8 mouse cellular contexts compared by ENCODE assay signal in genomic region chr9:30314355-30315171, GRCm38 (mm10).
A peak's percentile ranks its signal among the peaks of the same experiment; 100 is the strongest.
DNase-seq lines count a peak whose midpoint lies in the region; ATAC-seq and TF ChIP-seq lines count a peak whose summit lies in the region.

No protein-coding gene starts in this region.

- no peaks in the 10 kb centered on the region for H3K27me3 ChIP-seq in embryonic facial prominence, embryonic 13.5 days
- 0 out of 2 replicates have a peak, but pooled peaks cover 2% of the 10 kb centered on the region for H3K27me3 ChIP-seq in heart, embryonic 13.5 days (replicated peaks)
- H3K27me3 ChIP-seq in kidney, postnatal 0 days (ENCODE audit: insufficient read depth, low read length): no peaks in the 10 kb centered on the region
- no peaks in the 10 kb centered on the region for H3K27me3 ChIP-seq in neural tube, embryonic 15.5 days (replicated peaks)

- WGBS in embryonic facial prominence, embryonic 13.5 days: 48% methylated on average over 15 of the region's 15 CpGs
- whole genome bisulfite sequencing in heart, embryonic 13.5 days: 36% methylated on average over 15 of the region's 15 CpGs
- 34% methylated on average over 15 of the region's 15 CpGs for WGBS in kidney, postnatal 0 days
- 33% methylated on average over 15 of the region's 15 CpGs for WGBS in neural tube, embryonic 15.5 days

- no peak overlapping the region for H3K9ac ChIP-seq in embryonic facial prominence, embryonic 13.5 days
- H3K9ac ChIP-seq in heart, embryonic 13.5 days: 0 out of 2 replicates have a peak overlapping the region, but pooled peaks have one; percentile 19
- no peak overlapping the region for H3K9ac ChIP-seq in kidney, postnatal 0 days (ENCODE audit: low read depth, low read length)
- no peak overlapping the region for H3K9ac ChIP-seq in neural tube, embryonic 15.5 days (replicated peaks)

- ATAC-seq in embryonic facial prominence, embryonic 13.5 days (ENCODE audit: insufficient number of reproducible peaks, insufficient read depth, low FRiP score, low TSS enrichment, low read depth): peak; percentile 82
- no peak; the same call in 1 of the 2 replicates for ATAC-seq in heart, embryonic 13.5 days (ENCODE audit: extremely low read depth, insufficient number of reproducible peaks, low FRiP score, low TSS enrichment)
- ATAC-seq in kidney, postnatal 0 days (replicated peaks; ENCODE audit: low FRiP score, low read depth): peak; percentile 65; the same call in 1 of the 2 replicates
- no peak; the same call in 1 of the 2 replicates for ATAC-seq in neural tube, embryonic 15.5 days (ENCODE audit: low FRiP score)

- H3K36me3 ChIP-seq in embryonic facial prominence, embryonic 13.5 days: no peaks in the 10 kb centered on the region
- no peaks in the 10 kb centered on the region for H3K36me3 ChIP-seq in heart, embryonic 13.5 days
- no peaks in the 10 kb centered on the region for H3K36me3 ChIP-seq in kidney, postnatal 0 days (ENCODE audit: insufficient read depth, low read length)
- no peaks in the 10 kb centered on the region for H3K36me3 ChIP-seq in neural tube, embryonic 15.5 days

- H3K4me1 ChIP-seq in embryonic facial prominence, embryonic 13.5 days: peaks cover 16% of the 10 kb centered on the region
- H3K4me1 ChIP-seq in heart, embryonic 13.5 days: peaks cover 13% of the 10 kb centered on the region
- no peaks in the 10 kb centered on the region; the same call in 1 of the 2 replicates for H3K4me1 ChIP-seq in kidney, postnatal 0 days (replicated peaks; ENCODE audit: insufficient read depth, low read length)
- H3K4me1 ChIP-seq in neural tube, embryonic 15.5 days: peaks cover 12% of the 10 kb centered on the region

- no peak for TF ChIP-seq CTCF in kidney, postnatal 0 days (IDR thresholded peaks at IDR 0.05; ENCODE audit: low read depth)

- DNase-seq in left cerebral cortex, adult 11 months (ENCODE audit: low spot score): peak; percentile 9
- no peak for DNase-seq in left cerebral cortex, adult 9 months (ENCODE audit: low spot score in 2 of 2)
- peak; percentile 89 for DNase-seq in kidney, postnatal 0 days (ENCODE audit: low spot score)
- DNase-seq in thymus, postnatal 4 days: no peak
- no peak for DNase-seq in thymus, adult 18-20 months

- H3K4me3 ChIP-seq in embryonic facial prominence, embryonic 13.5 days: no peak overlapping the region
- H3K4me3 ChIP-seq in heart, embryonic 13.5 days: peak overlapping the region; percentile 35
- H3K4me3 ChIP-seq in kidney, postnatal 0 days (replicated peaks; ENCODE audit: low read depth, low read length): no peak overlapping the region
- H3K4me3 ChIP-seq in neural tube, embryonic 15.5 days (replicated peaks): no peak overlapping the region

- H3K27ac ChIP-seq in embryonic facial prominence, embryonic 13.5 days: peak overlapping the region; percentile 63
- H3K27ac ChIP-seq in heart, embryonic 13.5 days (replicated peaks): peak overlapping the region; percentile 25
- H3K27ac ChIP-seq in kidney, postnatal 0 days: no peak overlapping the region
- H3K27ac ChIP-seq in neural tube, embryonic 15.5 days (replicated peaks): 0 out of 2 replicates have a peak overlapping the region, but pooled peaks have one; percentile 4

- no peaks in the 10 kb centered on the region for H3K9me3 ChIP-seq in embryonic facial prominence, embryonic 13.5 days
- H3K9me3 ChIP-seq in heart, embryonic 13.5 days: no peaks in the 10 kb centered on the region
- no peaks in the 10 kb centered on the region for H3K9me3 ChIP-seq in kidney, postnatal 0 days (replicated peaks; ENCODE audit: low read length)
- H3K9me3 ChIP-seq in neural tube, embryonic 15.5 days (replicated peaks): no peaks in the 10 kb centered on the region

- peak overlapping the region; percentile 16 for H3K4me2 ChIP-seq in embryonic facial prominence, embryonic 13.5 days
- peak overlapping the region; percentile 62 for H3K4me2 ChIP-seq in heart, embryonic 13.5 days
- H3K4me2 ChIP-seq in kidney, postnatal 0 days (ENCODE audit: low read length): peak overlapping the region; percentile 25
- H3K4me2 ChIP-seq in neural tube, embryonic 15.5 days: peak overlapping the region; percentile 32

Comparison
In these comparisons a context has a peak if more than half of its experiments do, and no peak if none do; other contexts are left out.
1. DNase-seq: peak in left cerebral cortex, adult 11 months (single experiment) and kidney, postnatal 0 days (single experiment); none in left cerebral cortex, adult 9 months (0 of 2), thymus, postnatal 4 days (single experiment) and thymus, adult 18-20 months (0 of 2).
2. ATAC-seq: peak in embryonic facial prominence, embryonic 13.5 days (single experiment) and kidney, postnatal 0 days (single experiment); none in heart, embryonic 13.5 days (single experiment) and neural tube, embryonic 15.5 days (single experiment).
3. Peak in every context shown above with its lines, with median percentiles within 50 percentile points of each other: H3K4me2 ChIP-seq.